Mouse (Mus musculus) liver, postnatal 0 days (tissue): ENCODE measurements at regions not wholly inside any gene's neighbourhood (a gene's known extent, or its start where the extent isn't known, plus 50 kb on each side); places are given as distances from the start of the nearest gene placed in this dataset.
"Not testable (repeated sequence)": the region's sequence is repeated elsewhere in the genome, so short reads cannot be mapped to it uniquely, and the experiment has no call there.

ENCODE experiments used
- CTCF ChIP-seq: sonication (generic); IDR thresholded peaks from 2 replicates; pipeline ENCODE4 v1.5.1; 2016; ENCODE audit warnings: antibody characterized with exemption, low read depth
- EP300 ChIP-seq: IDR thresholded peaks from 2 replicates; pipeline ENCODE4 v1.6.1; 2016; ENCODE audit warnings: antibody characterized with exemption, low read depth, mild to moderate bottlenecking

GRCm38 (mm10) chr7:61739336-61739735, 607.0 kb upstream of the Ndn start:
- TF ChIP-seq CTCF, EP300: not testable (repeated sequence)
